8 mouse cellular contexts compared by ENCODE assay signal in genomic region chr5:86352966-86353365, GRCm38 (mm10). TPM values are rescaled to one million over a fixed set of nuclear protein-coding genes. Genes with fewer than 3 reads are reported as not detected.
DNase-seq lines count a peak whose midpoint lies in the region; ATAC-seq and TF ChIP-seq lines count a peak whose summit lies in the region.
"Had no signal": no experiment of that assay in that cellular context is flagged by ENCODE, and none has a peak within 500 bp of the region (broad histone marks: within the 10 kb centered on the region; RNA-seq: fewer than 3 reads in every experiment).

No protein-coding gene starts in this region.

- no peak for ATAC-seq in liver, postnatal 0 days
- no peak for ATAC-seq in liver, embryonic 12.5 days

- WGBS in liver, postnatal 0 days (ENCODE audit: insufficient replicate concordance), result 25% methylated on average over 7 of the region's 7 CpGs
- 25% methylated on average over 7 of the region's 7 CpGs for WGBS in liver, embryonic 12.5 days (ENCODE audit: insufficient replicate concordance)

- H3K27me3 ChIP-seq in liver, postnatal 0 days (ENCODE audit: insufficient read depth, low read length), result no peaks in the 10 kb centered on the region
- H3K27me3 ChIP-seq in liver, embryonic 12.5 days (replicated peaks), result no peaks in the 10 kb centered on the region
- H3K27me3 ChIP-seq: megakaryocyte, embryonic 14.5 days had no signal

- DNase-seq in liver, postnatal 0 days, result no peak
- peak; percentile 74 for DNase-seq in R1 (ENCODE audit: low read depth, low spot score)
- peak; percentile 5 for DNase-seq in cerebellum, adult 11-12 months
- DNase-seq in frontal cortex, postnatal 36 days (ENCODE audit: low spot score in 2 of 2), result peak; percentile 20 to 52
- peak; percentile 3 to 9 for DNase-seq in left cerebral cortex, postnatal 36 days (ENCODE audit: low spot score in 2 of 2)
- DNase-seq in spleen, postnatal 4 days (ENCODE audit: low spot score in 2 of 2), result no peak

- H3K36me3 ChIP-seq in liver, postnatal 0 days (replicated peaks; ENCODE audit: insufficient read depth, low read length), result no peaks in the 10 kb centered on the region
- no peaks in the 10 kb centered on the region for H3K36me3 ChIP-seq in liver, embryonic 12.5 days

- H3K4me1 ChIP-seq in liver, postnatal 0 days (ENCODE audit: insufficient read depth), result no peaks in the 10 kb centered on the region
- no peaks in the 10 kb centered on the region for H3K4me1 ChIP-seq in liver, embryonic 12.5 days
- H3K4me1 ChIP-seq: megakaryocyte, embryonic 14.5 days had no signal

- no peak for TF ChIP-seq EP300 in liver, postnatal 0 days (IDR thresholded peaks at IDR 0.05; ENCODE audit: low read depth)

- TF ChIP-seq CTCF in liver, postnatal 0 days (IDR thresholded peaks at IDR 0.05; ENCODE audit: low read depth), result peak; percentile 35

- H3K9ac ChIP-seq in liver, postnatal 0 days (replicated peaks), result no peak overlapping the region
- H3K9ac ChIP-seq in liver, embryonic 12.5 days, result no peak overlapping the region

- H3K27ac ChIP-seq in liver, postnatal 0 days (ENCODE audit: low read depth), result no peak overlapping the region
- no peak overlapping the region for H3K27ac ChIP-seq in liver, embryonic 12.5 days

- no peak overlapping the region for H3K4me2 ChIP-seq in liver, postnatal 0 days (ENCODE audit: low read depth, low read length)
- no peak overlapping the region for H3K4me2 ChIP-seq in liver, embryonic 12.5 days

- H3K9me3 ChIP-seq in liver, postnatal 0 days (ENCODE audit: low read length), result no peaks in the 10 kb centered on the region
- no peaks in the 10 kb centered on the region for H3K9me3 ChIP-seq in liver, embryonic 12.5 days (replicated peaks)
- H3K9me3 ChIP-seq: megakaryocyte, embryonic 14.5 days had no signal

- intact Hi-C loops in left cerebral cortex, postnatal 36 days (cut with DNase I), result loop anchor here (5.0 kb wide), 1 partner anchor 59 kb away; no protein-coding TSS in a partner anchor

- no peak overlapping the region for H3K4me3 ChIP-seq in liver, postnatal 0 days (ENCODE audit: low read depth, low read length)
- no peak overlapping the region for H3K4me3 ChIP-seq in liver, embryonic 12.5 days
- H3K4me3 ChIP-seq: megakaryocyte, embryonic 14.5 days had no signal

RNA-seq across cellular contexts. Expression of gene Tmprss11d, which starts 20.3 kb away (rescaled TPM):
- polyA plus RNA-seq in liver, postnatal 0 days (2015; fragmentation: Nextera tagmentation; extraction: Ambion mirVana), result not detected in 2 replicates
- not detected in 2 replicates for polyA plus RNA-seq in liver, embryonic 12.5 days (2016; fragmentation: Nextera tagmentation; extraction: Ambion mirVana)
- not detected for total RNA-seq in left cerebral cortex, postnatal 36 days (2021)

Comparison
In these comparisons a context has a peak if more than half of its experiments do, and no peak if none do; other contexts are left out.
1. DNase-seq: peak in R1 (single experiment), cerebellum, adult 11-12 months (single experiment), frontal cortex, postnatal 36 days (2 of 2) and left cerebral cortex, postnatal 36 days (2 of 2); none in liver, postnatal 0 days (single experiment) and spleen, postnatal 4 days (0 of 2).